Mouse (Mus musculus) right cerebral cortex, adult 18-20 months (tissue): ENCODE results near the gene Slc15a4.
A peak's percentile ranks its signal among the peaks of the same experiment; 100 is the strongest.

Source experiments
- DNase-seq: peaks from one replicate; pipeline ENCODE4 v3.0.0; 2022; ENCODE audit warnings: mixed read lengths

Slc15a4 gene

GRCm38 (mm10) chr5:127618834-127619233, 13.9 kb downstream of the Slc15a4 start:
- DNase-seq, result no peak

GRCm38 (mm10) chr5:127616884-127617635, 15.6 kb downstream of the Slc15a4 start:
- DNase-seq, result peak; percentile 99

GRCm38 (mm10) chr5:127616151-127616550, 16.5 kb downstream of the Slc15a4 start:
- DNase-seq, result no peak

- DNase-seq, result no peak
These were observed 17.2 kb downstream of the Slc15a4 start for GRCm38 (mm10) chr5:127615459-127615858.

- DNase-seq, result no peak
These were observed 20.3 kb downstream of the Slc15a4 start for GRCm38 (mm10) chr5:127612397-127612796.

- no peak for DNase-seq
These were observed 20.8 kb downstream of the Slc15a4 start for GRCm38 (mm10) chr5:127611881-127612280.

GRCm38 (mm10) chr5:127610787-127611509, 21.7 kb downstream of the Slc15a4 start:
- DNase-seq, result peak; percentile 68

- DNase-seq, result no peak
These were observed 23.4 kb downstream of the Slc15a4 start for GRCm38 (mm10) chr5:127609191-127609714.

- no peak for DNase-seq
These were observed 25.2 kb downstream of the Slc15a4 start for GRCm38 (mm10) chr5:127607507-127607906.

GRCm38 (mm10) chr5:127602996-127603395, 29.7 kb downstream of the Slc15a4 start:
- DNase-seq, result no peak

- DNase-seq, result peak; percentile 26
These were observed 35.8 kb downstream of the Slc15a4 start for GRCm38 (mm10) chr5:127596862-127597261.

GRCm38 (mm10) chr5:127595676-127596075, 37.0 kb downstream of the Slc15a4 start:
- DNase-seq, result no peak

- DNase-seq, result peak; percentile 36
These were observed 39.8 kb downstream of the Slc15a4 start for GRCm38 (mm10) chr5:127592854-127593253.

- no peak for DNase-seq
These were observed 40.3 kb downstream of the Slc15a4 start for GRCm38 (mm10) chr5:127592406-127592805.

- DNase-seq, result no peak
These were observed 44.8 kb downstream of the Slc15a4 start for GRCm38 (mm10) chr5:127587854-127588253.

- no peak for DNase-seq
These were observed 49.0 kb downstream of the Slc15a4 start for GRCm38 (mm10) chr5:127583658-127584057.

GRCm38 (mm10) chr5:127577419-127577818, 55.3 kb downstream of the Slc15a4 start:
- DNase-seq, result peak; percentile 31

GRCm38 (mm10) chr5:127567165-127567741, 65.4 kb downstream of the Slc15a4 start:
- DNase-seq, result no peak

GRCm38 (mm10) chr5:127561086-127561485, 71.6 kb downstream of the Slc15a4 start:
- no peak for DNase-seq

GRCm38 (mm10) chr5:127548136-127548535, 84.6 kb downstream of the Slc15a4 start:
- DNase-seq, result no peak

- no peak for DNase-seq
These were observed 86.1 kb downstream of the Slc15a4 start for GRCm38 (mm10) chr5:127546585-127546991.
